Mouse (Mus musculus): Measurements from ENCODE around the gene Trim63.
"Not testable (repeated sequence)": the region's sequence is repeated elsewhere in the genome, so short reads cannot be mapped to it uniquely, and the experiment has no call there.

Trim63 gene

DNA sequence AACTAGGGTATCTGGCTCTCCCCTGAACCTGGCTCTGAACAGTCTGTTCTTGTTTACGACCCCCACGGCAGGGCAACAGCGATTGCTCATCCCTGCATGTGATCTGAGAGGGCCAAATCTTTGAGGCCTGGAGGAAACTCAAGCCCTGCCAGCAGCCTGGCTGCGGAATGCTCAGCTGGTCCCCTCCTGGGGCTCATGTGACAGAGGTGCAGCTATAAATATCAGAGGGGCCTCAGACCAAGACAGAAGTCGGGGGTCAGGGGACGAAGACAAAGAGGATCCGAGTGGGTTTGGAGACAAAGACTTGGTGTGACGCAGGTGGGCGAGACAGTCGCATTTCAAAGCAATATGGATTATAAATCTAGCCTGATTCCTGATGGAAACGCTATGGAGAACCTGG, at the start of gene Trim63:
Trim63 (plus strand) TSS at position 245 of the 400 bp plus-strand sequence.
- no peak for DNase-seq

DNA sequence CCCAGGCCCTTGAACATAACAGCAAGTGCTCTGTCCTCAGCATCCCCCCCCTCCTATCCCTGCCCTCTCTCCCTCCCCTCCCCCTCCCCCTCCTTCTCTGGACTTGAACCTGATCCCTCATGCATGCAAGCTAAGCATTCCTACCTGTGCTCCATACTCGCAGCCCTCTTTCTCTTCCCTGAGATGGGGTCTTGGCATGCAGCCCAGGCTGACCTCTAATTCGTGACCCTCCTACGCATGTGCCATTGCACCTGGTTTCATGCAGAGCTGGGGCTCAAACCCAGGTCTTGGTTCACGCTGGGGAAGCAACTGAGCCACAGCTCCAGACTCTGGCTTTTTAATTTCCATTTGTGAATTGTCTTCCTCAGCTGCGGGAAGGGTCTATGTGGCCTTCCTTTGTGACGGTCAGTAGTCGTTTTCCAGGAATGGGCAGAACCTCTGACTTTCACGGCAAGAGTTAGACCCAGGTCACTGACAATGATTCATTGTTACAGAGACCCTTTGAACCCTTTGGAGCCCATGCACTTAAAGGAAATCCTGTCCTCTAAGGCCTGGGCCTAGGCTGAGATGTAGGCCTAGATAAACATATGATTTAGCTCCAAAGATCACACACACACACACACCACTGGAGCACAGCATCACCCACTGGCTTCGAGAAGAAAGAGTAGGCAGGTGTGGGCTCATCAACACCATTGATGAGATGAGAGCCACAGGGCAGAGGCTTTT, 48.9 kb upstream of the Trim63 start:
- DNase-seq, result no peak

DNA sequence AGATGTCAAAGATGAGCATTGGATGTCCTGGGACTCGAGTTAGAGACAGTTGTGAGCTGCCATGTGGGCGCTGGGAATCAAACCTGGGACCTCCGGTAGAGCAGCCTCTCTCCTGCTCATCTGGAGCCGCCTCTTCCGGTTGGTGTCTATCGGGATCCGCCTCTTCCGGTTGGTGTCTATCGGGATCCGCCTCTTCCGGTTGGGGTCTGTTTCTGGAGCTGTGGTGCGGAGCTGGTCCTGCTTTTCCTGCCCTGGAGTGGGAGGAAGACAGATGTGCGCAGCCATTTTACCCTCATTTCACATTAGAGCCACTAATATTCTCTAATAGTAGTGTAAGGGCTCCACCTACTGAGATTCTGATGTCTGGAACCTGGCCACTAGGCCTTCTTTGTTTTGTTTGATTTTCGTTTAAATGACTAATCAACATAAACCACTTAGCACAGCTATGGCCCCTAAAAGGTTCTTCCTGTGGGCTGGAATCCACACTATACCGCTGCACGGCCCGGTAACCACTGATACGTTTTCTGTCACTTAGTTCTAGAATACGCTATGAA, 46.7 kb upstream of the Trim63 start:
- no peak for DNase-seq

DNA sequence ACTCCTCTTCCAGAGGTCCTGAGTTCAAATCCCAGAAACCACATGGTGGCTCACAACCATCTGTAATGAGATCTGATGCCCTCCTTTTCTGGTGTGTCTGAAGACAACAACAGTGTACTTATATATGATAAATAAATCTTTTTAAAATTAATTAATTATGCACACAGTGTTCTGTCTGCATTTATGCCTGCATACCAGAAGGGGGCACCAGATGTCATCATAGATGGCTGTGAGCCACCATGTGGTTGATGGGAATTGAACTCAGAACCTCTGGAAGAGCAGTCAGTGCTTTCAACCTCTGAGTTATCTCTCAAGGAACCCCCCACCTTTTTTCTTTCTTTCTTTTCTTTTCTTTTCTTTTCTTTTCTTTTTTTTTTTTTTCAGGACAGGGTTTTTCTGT, 45.3 kb upstream of the Trim63 start:
- not testable (repeated sequence) for DNase-seq

DNA sequence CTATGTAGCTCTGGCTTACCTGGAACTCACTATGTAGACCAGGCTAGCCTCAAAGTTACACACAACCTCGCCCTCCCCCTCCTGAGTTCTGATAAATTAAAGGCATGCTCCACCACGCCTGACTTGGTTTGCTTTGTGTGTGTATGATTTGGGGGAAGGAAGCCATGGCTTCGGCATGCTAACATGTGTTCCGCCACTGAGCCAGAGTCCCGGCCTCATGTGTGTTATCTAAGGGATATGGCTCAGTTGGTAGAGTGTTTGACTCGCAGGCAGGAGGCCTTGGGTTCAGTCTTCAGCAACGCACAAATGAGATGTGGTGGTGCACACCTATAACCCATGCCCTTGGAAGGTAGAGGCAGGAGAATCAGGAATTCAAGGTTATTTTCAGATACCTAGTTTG, 42.9 kb upstream of the Trim63 start:
- no peak for DNase-seq

DNA sequence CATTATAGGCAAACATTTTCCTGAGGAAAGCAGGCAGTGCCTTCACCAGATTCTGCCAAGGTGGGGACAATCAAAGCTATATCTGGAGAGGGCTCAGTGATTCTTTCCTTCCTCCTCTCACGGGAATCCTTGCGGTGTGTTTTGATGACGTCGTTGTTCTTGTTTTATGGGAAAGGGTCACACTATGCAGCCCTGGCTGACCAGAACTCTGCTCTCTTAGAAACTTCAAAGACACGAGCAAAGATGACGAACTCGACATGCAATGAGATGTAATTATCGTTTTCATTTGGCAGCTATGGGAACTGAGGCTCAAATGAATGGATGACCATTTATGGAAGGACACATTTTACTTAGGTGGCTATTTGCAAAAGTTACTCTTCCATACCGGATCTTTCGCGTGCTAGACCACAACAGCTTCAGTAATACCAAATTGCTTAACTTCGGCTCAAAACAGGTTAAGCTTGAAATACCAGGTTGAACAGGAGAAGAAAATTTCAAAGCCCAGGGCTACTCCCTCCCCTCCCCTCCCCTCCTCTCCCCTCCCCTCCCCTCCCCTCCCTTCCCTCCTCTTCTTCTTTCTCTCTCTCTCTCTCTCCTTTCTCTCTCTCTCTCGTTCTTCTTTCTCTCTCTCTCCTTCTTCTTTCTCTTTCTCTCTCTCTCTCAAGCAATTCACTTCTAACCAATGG, 42.0 kb upstream of the Trim63 start:
- no peak for DNase-seq

DNA sequence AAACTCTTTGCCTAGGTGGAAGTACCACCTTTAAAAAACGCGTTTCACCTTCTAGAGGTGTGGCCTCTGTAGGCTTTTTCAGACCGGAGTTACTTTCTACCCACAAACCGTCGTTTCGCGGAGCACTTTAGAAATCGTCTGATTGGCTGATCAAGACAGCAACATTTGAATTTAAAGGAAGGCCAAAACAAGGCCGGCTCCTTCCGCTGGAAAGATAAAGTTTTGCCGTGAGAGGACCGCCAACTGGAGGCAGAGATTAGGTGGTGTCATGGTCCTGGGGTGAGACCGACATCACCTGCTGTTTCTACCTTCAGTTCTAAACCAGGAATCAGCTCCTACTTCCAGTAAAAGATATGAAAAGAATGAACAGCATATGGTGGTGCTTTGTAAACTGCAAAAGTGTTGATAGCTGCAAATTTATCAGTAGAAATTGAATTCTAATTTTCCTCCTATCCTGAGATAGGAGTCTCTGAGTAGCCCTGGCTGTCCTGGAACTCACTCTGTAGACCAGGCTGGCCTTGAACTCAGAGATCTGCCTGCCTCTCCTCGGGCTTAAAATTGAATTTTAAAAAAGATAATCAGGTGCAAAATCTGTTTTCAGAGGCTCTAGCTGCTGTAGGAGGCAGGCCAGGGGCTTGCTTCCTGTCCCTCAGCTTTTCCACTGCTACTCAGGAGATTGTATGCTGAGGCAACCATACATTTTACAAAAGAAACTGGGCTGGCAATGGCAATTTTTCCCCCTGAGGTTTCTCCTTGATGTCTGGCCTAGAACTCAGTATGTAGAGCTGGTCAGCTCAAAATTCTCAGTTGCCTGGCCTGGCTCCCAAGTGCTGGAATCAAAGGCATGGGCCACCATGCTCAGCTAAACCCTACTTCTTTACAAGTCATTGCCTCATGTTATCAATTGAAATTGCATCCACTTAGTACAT, 41.2 kb upstream of the Trim63 start:
- DNase-seq, result peak; percentile 38 to 54

DNA sequence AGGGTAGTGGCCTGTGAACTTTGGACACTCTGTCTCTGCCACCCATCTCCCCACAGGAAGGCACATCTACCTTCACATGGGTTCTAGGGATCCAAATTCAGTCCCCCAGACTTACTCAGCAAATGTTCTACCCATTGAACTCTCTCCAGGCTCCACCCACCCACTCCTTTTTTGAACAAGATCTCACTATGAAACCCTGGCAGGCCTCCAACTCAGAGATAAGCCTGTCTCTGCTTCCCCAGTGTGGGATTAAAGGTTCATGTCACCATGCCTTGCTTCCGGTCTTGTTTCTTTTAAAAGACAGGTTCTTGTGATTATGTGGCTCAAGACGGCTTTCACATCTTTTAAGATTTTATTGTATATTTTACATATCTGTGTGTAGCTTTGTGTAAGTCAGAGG, 30.0 kb upstream of the Trim63 start:
- DNase-seq, result no peak

DNA sequence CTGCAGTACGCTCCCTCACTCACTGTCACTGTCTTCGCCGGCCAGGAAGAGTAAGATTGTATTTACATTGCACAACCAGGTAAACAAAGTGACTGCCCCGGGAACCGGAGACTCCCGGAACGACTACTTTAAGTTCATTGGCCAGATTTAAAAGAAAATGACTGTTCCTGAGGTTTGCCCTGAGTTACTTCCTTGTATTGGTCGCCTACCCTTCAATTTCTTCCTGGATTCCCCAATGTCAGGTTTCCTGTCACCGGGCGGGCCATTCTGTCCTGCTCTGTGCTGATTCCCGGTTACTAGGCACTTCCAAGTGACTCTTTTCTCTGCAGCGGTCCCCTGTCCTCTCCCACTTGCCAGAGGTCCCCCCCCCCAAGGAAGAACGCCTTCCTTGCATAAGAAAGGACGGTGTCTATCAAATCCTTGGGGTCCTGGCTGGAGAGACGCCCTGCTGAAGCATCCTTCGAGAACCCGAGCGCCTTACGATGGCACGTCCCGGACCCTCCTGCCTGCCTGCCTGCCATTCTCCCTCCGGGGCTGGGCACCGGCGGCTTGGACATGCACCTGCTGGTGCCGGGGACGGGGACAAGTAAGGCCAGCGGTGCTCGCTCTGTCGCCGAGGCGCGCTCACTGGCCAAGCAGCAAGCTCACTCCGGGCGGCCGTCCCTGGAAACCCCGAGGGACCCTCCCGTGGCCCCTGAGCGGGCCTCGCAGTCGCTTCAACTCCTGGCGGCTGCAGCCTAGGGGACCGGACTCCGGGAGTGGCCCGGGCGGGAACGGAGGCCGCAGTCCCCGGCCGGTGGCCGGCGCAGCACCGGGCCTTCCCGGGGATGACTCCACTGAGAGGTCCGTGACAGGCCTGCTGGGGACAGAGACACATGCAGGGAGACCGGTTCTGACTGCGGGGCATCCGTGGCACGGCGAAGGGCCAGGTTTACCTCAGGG, 28.4 kb upstream of the Trim63 start:
- peak in 1 of 2 experiments; percentile 23 for DNase-seq

DNA sequence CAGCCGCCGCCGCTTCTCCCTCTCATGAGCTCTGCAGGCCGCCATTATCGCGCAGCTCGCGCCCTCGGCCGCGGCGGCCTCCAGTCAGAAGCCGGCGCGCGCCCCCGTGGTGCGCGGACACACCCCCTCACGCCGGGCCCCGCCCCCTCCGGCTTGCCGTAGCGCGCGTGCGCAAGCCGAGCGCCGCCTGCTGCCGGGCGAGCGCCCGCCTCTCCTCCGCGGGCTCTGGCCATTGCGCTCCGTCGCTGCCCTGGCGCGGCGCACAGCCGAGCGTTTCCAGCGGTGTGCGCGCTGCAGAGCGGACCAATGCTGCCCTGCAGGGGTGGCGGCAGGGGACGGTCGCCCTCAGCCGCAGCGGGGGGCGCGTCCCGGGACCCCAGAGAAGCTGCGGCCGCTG, 27.8 kb upstream of the Trim63 start:
- peak; percentile 92 to 93 for DNase-seq

DNA sequence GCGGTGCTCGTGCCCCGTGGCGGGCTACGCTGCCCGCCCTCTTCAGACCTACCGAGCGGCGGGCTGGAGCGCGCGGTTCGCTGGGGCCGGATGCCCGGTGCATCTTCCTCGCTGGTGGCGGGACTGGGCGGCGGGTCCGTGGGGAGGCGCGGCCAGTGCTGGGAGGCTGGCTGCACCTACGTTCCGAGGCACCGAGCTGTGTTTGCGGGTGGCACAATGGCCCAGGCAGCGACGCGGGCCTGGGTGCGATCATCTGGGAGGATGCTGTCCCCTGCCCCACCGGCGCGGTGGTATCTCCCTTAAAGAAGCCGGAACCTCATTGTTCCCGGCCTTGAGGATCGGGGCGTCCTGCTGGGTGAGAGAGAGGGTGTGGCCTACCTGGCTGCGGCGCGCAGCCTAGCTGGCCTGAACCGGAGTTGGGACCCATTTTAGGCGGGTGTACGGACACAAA, 27.3 kb upstream of the Trim63 start, which contains the start of gene Pdik1l:
Pdik1l (minus strand) TSS at position 321 of the 451 bp plus-strand sequence.
- peak; percentile 76 to 80 for DNase-seq

DNA sequence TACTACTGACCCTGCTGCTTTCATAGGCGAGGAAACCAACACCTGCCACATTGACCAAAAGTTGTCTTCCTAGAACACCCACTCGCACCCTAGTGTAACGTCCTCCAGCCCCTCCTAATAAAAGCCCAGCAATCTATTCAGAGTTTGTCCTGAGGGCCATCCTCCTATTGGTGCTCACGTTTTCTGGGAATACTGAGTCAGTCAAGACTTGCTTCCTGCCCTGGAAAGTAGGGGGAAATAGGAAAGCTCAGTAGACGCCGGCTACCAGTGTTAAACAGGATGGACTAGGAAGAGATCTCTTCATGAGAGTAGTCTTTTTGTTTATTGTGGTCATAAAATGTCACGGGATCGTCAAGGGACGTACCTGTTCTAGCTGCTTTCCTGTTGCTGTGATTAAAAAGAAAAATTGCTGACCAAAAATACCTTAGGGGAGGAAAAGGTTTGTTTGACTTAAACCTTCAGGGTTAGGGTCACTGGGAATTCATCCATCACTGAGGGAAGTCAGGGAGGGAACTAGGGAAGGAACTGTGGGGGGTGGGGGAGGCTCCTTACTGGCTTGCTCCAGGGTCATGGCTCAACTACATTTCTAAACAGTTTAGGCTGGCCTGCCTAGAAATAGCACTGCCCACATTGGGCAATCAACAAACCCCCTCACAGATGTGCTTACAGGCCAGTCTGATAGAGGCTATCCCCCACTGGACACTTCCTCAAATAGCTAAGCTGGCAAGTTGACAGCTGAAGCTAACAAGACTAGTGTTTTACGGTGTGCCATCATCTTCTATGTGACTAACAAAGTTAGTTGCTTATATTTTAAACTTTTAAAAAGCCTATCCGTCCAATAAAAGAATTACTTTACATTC, 26.3 kb upstream of the Trim63 start:
- DNase-seq, result no peak

DNA sequence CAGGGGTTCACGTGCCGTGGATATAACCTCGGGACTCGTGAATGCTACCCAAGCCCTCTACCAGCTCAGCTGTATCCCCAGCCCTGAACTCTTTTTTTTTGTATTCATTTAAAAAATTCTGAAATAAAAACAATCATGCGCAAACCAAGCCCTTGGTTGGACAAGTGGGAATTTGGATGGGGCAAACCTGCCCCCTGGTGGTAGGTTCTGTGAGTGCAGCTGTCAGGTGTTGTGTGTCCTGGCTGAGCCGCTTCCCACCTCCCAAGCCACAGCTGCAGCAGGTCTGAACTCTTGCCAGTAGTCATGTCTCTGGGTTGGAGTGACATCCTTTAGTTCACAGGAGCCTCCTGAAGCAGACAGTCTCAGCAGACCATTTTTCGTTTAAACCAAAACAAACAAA, 22.9 kb upstream of the Trim63 start:
- DNase-seq, result peak; percentile 55 to 64

DNA sequence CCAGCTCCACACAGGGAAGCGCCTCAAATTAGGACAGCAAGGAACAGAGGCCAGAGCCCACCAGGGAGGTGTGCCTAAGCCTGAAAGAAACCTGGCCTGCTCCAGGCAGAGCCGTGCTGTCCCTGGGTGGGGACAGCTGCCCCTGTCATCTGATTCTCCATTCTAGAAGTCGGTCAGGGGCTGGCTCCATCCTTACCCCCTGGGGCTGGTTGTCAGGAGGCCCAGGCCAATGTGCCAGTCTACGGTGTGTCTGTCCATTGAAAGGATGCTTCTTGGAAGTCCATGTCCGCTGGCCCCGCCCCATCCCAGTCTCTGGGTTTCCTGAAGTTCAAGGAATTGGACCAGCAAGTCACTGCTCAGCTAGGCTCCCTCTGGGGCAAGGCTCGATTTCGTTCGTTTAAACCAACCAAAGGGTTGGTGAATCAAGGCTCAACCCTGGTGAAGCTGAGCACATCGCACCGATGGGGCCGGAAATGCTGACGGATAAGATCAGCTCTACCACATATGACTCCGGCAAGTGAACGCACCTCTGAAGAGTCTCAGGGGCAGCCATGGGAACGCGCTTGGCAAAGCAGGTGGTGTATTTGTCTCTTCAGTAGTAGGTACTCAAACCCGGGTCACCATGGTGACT, 21.7 kb upstream of the Trim63 start:
- no peak for DNase-seq

DNA sequence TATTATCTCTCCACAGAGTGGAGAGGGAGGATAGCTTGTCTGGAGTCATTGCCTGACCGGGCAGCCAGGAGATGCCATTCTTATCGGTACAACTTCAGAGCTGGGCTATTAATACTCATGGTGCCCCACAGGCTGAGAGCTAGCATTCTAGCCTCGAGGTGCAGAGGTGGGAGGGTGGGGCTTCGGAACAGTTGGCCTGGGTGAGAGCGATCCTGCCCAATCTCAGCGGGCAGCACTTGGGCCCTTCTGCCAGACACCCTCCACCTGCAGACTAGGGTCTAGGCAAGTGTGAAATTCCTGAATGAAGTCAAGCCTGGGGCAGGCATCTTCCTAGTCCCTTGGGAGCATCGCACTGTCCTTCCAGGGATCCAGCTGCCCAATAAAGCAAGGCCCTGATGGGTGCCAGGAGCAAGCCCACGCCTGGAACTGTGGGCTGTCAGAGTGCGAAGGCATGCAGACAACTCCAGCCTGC, 21.2 kb upstream of the Trim63 start:
- no peak for DNase-seq

DNA sequence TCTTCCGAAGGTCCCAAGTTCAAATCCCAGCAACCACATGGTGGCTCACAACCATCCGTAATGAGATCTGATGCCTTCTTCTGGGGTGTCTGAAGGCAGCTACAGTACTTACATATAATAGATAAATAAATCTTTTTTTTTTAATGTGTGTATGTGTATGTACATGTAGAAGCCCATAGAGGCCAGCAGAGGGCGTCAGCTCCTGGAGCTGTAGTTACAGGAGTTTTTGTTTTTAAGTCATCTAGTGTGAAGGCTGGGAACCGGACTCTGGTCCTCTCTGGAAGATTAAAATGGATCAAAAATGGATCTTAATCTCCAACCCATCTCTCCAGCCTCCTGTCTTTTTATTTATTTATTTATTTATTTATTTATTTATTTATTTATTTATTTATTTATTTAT, 18.8 kb upstream of the Trim63 start:
- DNase-seq, result not testable (repeated sequence)

DNA sequence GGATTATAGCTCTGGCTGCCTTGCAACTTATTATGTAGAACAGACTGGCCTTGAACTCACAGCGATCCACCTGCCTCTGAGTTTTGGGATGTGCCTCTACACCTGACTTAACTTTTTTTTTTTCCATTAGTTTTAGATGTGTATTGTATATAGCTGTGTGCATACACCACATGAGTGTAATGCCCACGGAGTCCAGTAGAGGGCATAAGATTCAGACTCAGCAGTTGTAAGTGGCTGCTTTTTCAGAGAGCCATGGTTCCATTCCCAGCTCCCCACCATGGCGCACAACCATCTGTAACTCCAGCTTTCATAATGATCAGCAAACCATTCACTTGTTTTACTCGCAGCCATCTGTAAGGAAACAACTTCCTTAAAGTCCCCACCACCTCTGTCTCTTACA, 18.4 kb upstream of the Trim63 start:
- DNase-seq, result no peak

DNA sequence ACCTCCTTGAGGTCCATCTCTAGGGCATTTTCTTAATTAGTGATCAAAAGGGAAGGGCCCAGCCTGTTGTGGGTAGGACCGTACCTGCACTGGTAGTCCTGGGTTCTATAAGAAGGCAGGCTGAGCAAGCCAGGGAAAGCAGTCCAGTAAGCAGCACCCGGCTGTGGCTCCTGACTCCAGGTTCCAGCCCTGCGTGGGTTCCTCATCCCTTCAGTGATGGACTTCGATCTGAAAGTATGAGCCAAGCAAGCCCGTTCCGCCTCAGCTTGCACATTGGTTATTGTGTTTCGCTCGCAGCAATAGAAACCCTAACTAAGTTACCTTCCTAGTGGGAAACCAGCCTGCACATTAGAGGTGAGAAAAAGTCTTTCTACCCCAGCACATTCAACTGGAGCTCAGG, 17.6 kb upstream of the Trim63 start:
- DNase-seq, result no peak

DNA sequence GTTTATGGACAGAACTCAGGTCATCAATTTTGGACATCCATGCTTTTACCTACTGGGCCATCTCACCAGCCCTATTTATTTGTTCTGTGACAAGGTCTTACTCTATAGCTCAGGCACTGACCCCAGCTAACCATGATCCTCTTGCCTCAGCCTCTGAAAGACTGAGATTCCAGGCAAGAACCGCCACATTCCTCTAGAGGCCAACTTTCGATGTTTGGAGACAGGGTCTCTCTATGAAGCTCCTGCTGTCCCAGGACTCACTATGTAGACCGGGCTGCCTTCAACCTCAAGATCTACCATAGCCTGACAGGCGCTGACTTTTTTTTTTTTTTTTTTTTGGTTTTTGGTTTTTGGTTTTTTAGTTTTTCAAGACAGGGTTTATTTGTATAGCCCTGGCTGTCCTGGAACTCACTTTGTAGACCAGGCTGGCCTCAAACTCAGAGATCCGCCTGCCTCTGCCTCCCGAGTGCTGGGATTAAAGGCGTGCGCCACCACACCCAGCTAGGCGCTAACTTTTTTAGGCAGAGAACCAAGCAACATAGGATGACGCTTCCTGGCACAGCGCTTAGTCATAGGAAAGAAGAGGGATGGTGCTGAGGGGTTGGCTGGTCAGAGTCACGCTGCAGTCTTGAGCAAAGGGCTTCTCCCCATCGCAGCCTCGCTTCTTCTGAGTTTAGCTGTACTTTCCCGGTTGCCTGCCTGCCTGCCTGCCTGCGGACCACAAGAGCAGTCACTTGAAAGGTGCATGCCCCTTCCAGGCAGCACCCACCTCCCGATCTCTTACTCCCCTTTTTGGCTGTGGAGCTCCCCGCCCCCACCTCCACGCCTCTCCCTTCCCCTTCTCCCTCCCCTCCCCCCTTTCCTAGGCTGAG, 16.1 kb upstream of the Trim63 start:
- DNase-seq, result no peak
